8 mouse cellular contexts compared by ENCODE assay signal in genomic region chr2:91078314-91079025, GRCm38 (mm10). TPM values are rescaled to one million over a fixed set of nuclear protein-coding genes. Genes with fewer than 3 reads are reported as not detected.
DNase-seq lines count a peak whose midpoint lies in the region; ATAC-seq and TF ChIP-seq lines count a peak whose summit lies in the region.

No protein-coding gene starts in this region.

- H3K27ac ChIP-seq in kidney, embryonic 16.5 days (ENCODE audit: low read length): no peak overlapping the region
- H3K27ac ChIP-seq in forebrain, embryonic 16.5 days (ENCODE audit: low read length): no peak overlapping the region
- no peak overlapping the region for H3K27ac ChIP-seq in liver, embryonic 13.5 days

- peak overlapping the region; percentile 86 for H3K4me2 ChIP-seq in kidney, embryonic 16.5 days (replicated peaks; ENCODE audit: low read depth, low read length)
- H3K4me2 ChIP-seq in forebrain, embryonic 16.5 days (ENCODE audit: low read length): peak overlapping the region; percentile 85
- peak overlapping the region; percentile 79 for H3K4me2 ChIP-seq in liver, embryonic 13.5 days

- H3K4me1 ChIP-seq in kidney, embryonic 16.5 days (ENCODE audit: insufficient read depth, low read length): peaks cover 4% of the 10 kb centered on the region; the same call in 1 of the 2 replicates
- H3K4me1 ChIP-seq in G1E (ENCODE audit: insufficient read depth, low read depth, low read length): peaks cover 68% of the 10 kb centered on the region
- H3K4me1 ChIP-seq in forebrain, embryonic 16.5 days (replicated peaks; ENCODE audit: control insufficient read depth, insufficient read depth, low read length): peaks cover 8% of the 10 kb centered on the region
- H3K4me1 ChIP-seq in liver, embryonic 13.5 days (replicated peaks): peaks cover 30% of the 10 kb centered on the region

- peak; percentile 90 for ATAC-seq in kidney, embryonic 16.5 days (ENCODE audit: low FRiP score, low TSS enrichment)
- ATAC-seq in G1E (ENCODE audit: extremely low read depth, insufficient number of reproducible peaks, low FRiP score, poor library complexity, severe bottlenecking): no peak
- ATAC-seq in forebrain, embryonic 16.5 days: peak; percentile 76
- ATAC-seq in liver, embryonic 13.5 days (ENCODE audit: low read depth): peak; percentile 43

- no peak for DNase-seq in kidney, adult 9 months
- DNase-seq in G1E (ENCODE audit: low spot score): peak; percentile 79
- no peak for DNase-seq in liver, embryonic 13.5 days
- peak; percentile 60 for DNase-seq in retina, embryonic 14.5 days (ENCODE audit: low spot score)
- no peak for DNase-seq in cerebellum, adult 9-10 months
- no peak for DNase-seq in adrenal gland, postnatal 10 days

- peak overlapping the region; percentile 71 for H3K9ac ChIP-seq in kidney, embryonic 16.5 days (replicated peaks; ENCODE audit: low read length)
- H3K9ac ChIP-seq in forebrain, embryonic 16.5 days (replicated peaks; ENCODE audit: low read depth, low read length): peak overlapping the region; percentile 68
- peak overlapping the region; percentile 68 for H3K9ac ChIP-seq in liver, embryonic 13.5 days

- peak overlapping the region; percentile 55 for H3K4me3 ChIP-seq in kidney, embryonic 16.5 days (ENCODE audit: low read length)
- peak overlapping the region; percentile 72 for H3K4me3 ChIP-seq in G1E (ENCODE audit: low read depth, low read length)
- H3K4me3 ChIP-seq in forebrain, embryonic 16.5 days (replicated peaks; ENCODE audit: low read length): peak overlapping the region; percentile 55
- peak overlapping the region; percentile 55 for H3K4me3 ChIP-seq in liver, embryonic 13.5 days (replicated peaks)

- no peaks in the 10 kb centered on the region for H3K36me3 ChIP-seq in kidney, embryonic 16.5 days (ENCODE audit: insufficient read depth, low read length)
- H3K36me3 ChIP-seq in G1E (replicated peaks): no peaks in the 10 kb centered on the region
- H3K36me3 ChIP-seq in forebrain, embryonic 16.5 days (ENCODE audit: control insufficient read depth, insufficient read depth): no peaks in the 10 kb centered on the region
- H3K36me3 ChIP-seq in liver, embryonic 13.5 days: no peaks in the 10 kb centered on the region

- under 1% methylated on average over 34 of the region's 36 CpGs for WGBS in kidney, embryonic 16.5 days
- WGBS in forebrain, embryonic 16.5 days: under 1% methylated on average over 27 of the region's 36 CpGs
- under 1% methylated on average over 26 of the region's 36 CpGs for WGBS in liver, embryonic 13.5 days (ENCODE audit: insufficient replicate concordance)

- no peaks in the 10 kb centered on the region for H3K9me3 ChIP-seq in kidney, embryonic 16.5 days (ENCODE audit: low read length)
- no peaks in the 10 kb centered on the region for H3K9me3 ChIP-seq in G1E (replicated peaks)
- H3K9me3 ChIP-seq in forebrain, embryonic 16.5 days (ENCODE audit: control insufficient read depth, low read length): no peaks in the 10 kb centered on the region
- H3K9me3 ChIP-seq in liver, embryonic 13.5 days (replicated peaks): no peaks in the 10 kb centered on the region

- no peaks in the 10 kb centered on the region for H3K27me3 ChIP-seq in kidney, embryonic 16.5 days (ENCODE audit: insufficient read depth, low read length)
- H3K27me3 ChIP-seq in G1E (ENCODE audit: insufficient read depth, low read length): no peaks in the 10 kb centered on the region
- H3K27me3 ChIP-seq in forebrain, embryonic 16.5 days (replicated peaks; ENCODE audit: control insufficient read depth, insufficient read depth, low read length): no peaks in the 10 kb centered on the region
- peaks cover 7% of the 10 kb centered on the region for H3K27me3 ChIP-seq in liver, embryonic 13.5 days

- no peak for TF ChIP-seq CTCF in G1E (IDR thresholded peaks at IDR 0.05; ENCODE audit: low read depth, low read length)

RNA-seq across cellular contexts. Expression of gene Spi1, which starts 3.7 kb away (rescaled TPM):
- polyA plus RNA-seq in kidney, embryonic 16.5 days (2015; fragmentation: Nextera tagmentation; extraction: Ambion mirVana): 3.3 and 4.2 TPM in 2 replicates
- 79.8 and 99.2 TPM in 2 replicates for total RNA-seq in G1E (2014; fragmentation: Nextera tagmentation)
- 23.5 and 25.4 TPM in 2 replicates for total RNA-seq in G1E (2017)
- polyA plus RNA-seq in G1E (2012): 135 and 138 TPM in 2 replicates
- 1.7 and 1.9 TPM in 2 replicates for polyA plus RNA-seq in forebrain, embryonic 16.5 days (2015; fragmentation: Nextera tagmentation; extraction: Ambion mirVana)
- 14.1 and 15.1 TPM in 2 replicates for polyA plus RNA-seq in liver, embryonic 13.5 days (2015; fragmentation: Nextera tagmentation; extraction: Ambion mirVana)
- total RNA-seq in adrenal gland, postnatal 10 days (2021): 1 to 10 TPM; 5.3 to 8.7 TPM

RNA-seq across cellular contexts. Expression of gene Slc39a13, which starts 8.3 kb away (rescaled TPM):
- 44.6 and 57.9 TPM in 2 replicates for polyA plus RNA-seq in kidney, embryonic 16.5 days (2015; fragmentation: Nextera tagmentation; extraction: Ambion mirVana)
- total RNA-seq in G1E (2014; fragmentation: Nextera tagmentation) (23.6 and 24.9 TPM in 2 replicates), G1E (2017) (8.6 and 12.7 TPM in 2 replicates)
- polyA plus RNA-seq in G1E (2012): 12.1 and 13.6 TPM in 2 replicates
- 23.1 and 33.3 TPM in 2 replicates for polyA plus RNA-seq in forebrain, embryonic 16.5 days (2015; fragmentation: Nextera tagmentation; extraction: Ambion mirVana)
- 10.6 and 10.9 TPM in 2 replicates for polyA plus RNA-seq in liver, embryonic 13.5 days (2015; fragmentation: Nextera tagmentation; extraction: Ambion mirVana)
- 10 to 100 TPM; 22.3 to 30.5 TPM for total RNA-seq in adrenal gland, postnatal 10 days (2021)

RNA-seq across cellular contexts. Expression of gene Psmc3, which starts 24.7 kb away (rescaled TPM):
- polyA plus RNA-seq in kidney, embryonic 16.5 days (2015; fragmentation: Nextera tagmentation; extraction: Ambion mirVana): 357 and 361 TPM in 2 replicates
- total RNA-seq in G1E (2014; fragmentation: Nextera tagmentation) (109 and 141 TPM in 2 replicates), G1E (2017) (280 and 333 TPM in 2 replicates)
- 151 and 165 TPM in 2 replicates for polyA plus RNA-seq in G1E (2012)
- polyA plus RNA-seq in forebrain, embryonic 16.5 days (2015; fragmentation: Nextera tagmentation; extraction: Ambion mirVana): 236 and 238 TPM in 2 replicates
- polyA plus RNA-seq in liver, embryonic 13.5 days (2015; fragmentation: Nextera tagmentation; extraction: Ambion mirVana): 188 and 213 TPM in 2 replicates
- total RNA-seq in adrenal gland, postnatal 10 days (2021): 100 to 1,000 TPM; 174 to 182 TPM

RNA-seq across cellular contexts. Expression of gene Mybpc3, which starts 39.5 kb away (rescaled TPM):
- 0.30 and 0.44 TPM in 2 replicates for polyA plus RNA-seq in kidney, embryonic 16.5 days (2015; fragmentation: Nextera tagmentation; extraction: Ambion mirVana)
- not detected in 2 replicates for total RNA-seq in G1E (2014; fragmentation: Nextera tagmentation)
- total RNA-seq in G1E (2017): under 0.01 TPM in 1 of 2 replicates, not detected in the other
- not detected in 2 replicates for polyA plus RNA-seq in G1E (2012)
- polyA plus RNA-seq in forebrain, embryonic 16.5 days (2015; fragmentation: Nextera tagmentation; extraction: Ambion mirVana): not detected in 2 replicates
- 0.14 and 0.95 TPM in 2 replicates for polyA plus RNA-seq in liver, embryonic 13.5 days (2015; fragmentation: Nextera tagmentation; extraction: Ambion mirVana)
- under 1 TPM; 0.09 TPM for total RNA-seq in adrenal gland, postnatal 10 days (2021)

RNA-seq across cellular contexts. Expression of gene Rapsn, which starts 43.0 kb away (rescaled TPM):
- 2.4 and 3.0 TPM in 2 replicates for polyA plus RNA-seq in kidney, embryonic 16.5 days (2015; fragmentation: Nextera tagmentation; extraction: Ambion mirVana)
- total RNA-seq in G1E (2014; fragmentation: Nextera tagmentation) (1.8 TPM in 1 of 2 replicates, not detected in the other), G1E (2017) (3.4 and 4.4 TPM in 2 replicates)
- polyA plus RNA-seq in G1E (2012): 2.3 and 3.7 TPM in 2 replicates
- polyA plus RNA-seq in forebrain, embryonic 16.5 days (2015; fragmentation: Nextera tagmentation; extraction: Ambion mirVana): 0.51 and 0.86 TPM in 2 replicates
- polyA plus RNA-seq in liver, embryonic 13.5 days (2015; fragmentation: Nextera tagmentation; extraction: Ambion mirVana): 0.69 and 1.00 TPM in 2 replicates
- total RNA-seq in adrenal gland, postnatal 10 days (2021): 1 to 10 TPM; 1.7 to 5.0 TPM

Comparison
In these comparisons a context has a peak if more than half of its experiments do, and no peak if none do; other contexts are left out.
1. DNase-seq: peak in G1E (single experiment) and retina, embryonic 14.5 days (single experiment); none in kidney, adult 9 months (single experiment), liver, embryonic 13.5 days (single experiment), cerebellum, adult 9-10 months (single experiment) and adrenal gland, postnatal 10 days (single experiment).
2. Peak in every context shown above with its lines, with median percentiles within 50 percentile points of each other: H3K4me2 ChIP-seq, H3K4me3 ChIP-seq and H3K9ac ChIP-seq.